Mouse (Mus musculus): ENCODE results near the gene Srd5a2.

The Srd5a2 gene

DNA sequence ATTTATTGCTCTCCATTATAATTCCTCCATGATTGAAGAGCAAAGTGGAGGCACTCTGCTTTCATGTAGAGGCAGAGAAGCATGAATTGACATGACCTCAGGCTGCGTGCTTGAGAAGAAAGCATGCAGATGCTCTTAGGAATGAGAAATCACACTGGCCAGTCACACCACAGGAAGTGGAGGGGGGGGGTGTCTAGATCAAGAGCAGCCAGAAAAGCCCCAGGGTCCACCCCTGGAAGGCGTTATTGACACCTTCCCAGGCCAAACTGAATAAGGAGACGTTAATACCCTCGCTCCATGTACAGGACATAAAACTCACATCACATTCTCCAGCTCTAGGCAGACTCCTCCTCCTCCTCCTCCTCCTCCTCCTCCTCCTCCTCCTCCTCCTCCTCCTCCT, 63.2 kb downstream of the Srd5a2 start:
- no peak for DNase-seq

DNA sequence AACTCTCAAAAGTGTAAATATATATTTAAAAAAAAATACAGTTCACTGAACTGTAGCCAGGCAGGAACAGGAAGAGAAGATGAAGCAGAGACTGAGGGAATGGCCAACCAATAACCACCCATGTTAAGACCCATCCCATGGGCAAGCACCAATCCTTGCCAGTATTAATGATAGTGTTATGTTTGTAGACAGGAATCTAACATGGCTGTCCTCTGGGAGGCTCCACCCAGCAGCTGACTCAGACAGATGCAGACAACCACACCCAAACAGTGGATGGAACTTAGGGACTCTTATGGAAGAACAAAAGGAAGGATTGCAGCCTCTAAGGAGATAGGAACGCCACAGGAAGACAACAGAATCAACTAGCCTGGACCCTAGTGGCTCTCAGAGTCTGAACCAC, 64.8 kb downstream of the Srd5a2 start:
- DNase-seq = no peak

DNA sequence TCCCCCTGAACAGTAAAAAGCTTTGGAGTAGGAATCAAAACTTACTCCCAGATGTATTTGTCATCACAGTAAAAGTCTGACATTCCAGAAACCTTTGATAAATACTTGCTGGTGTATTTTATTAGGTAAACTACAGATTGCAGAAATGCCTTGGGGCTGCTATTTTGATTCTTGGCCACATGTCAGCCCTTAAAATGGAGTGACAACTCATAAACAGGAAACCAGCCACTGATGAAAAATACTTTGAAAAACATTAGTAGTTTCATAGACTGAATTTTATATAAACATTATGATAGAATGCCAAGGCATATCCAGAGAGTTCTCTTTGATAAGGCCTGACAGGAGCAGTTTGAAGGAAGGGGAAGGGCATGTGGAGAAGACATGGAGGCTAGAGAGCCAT, 71.7 kb downstream of the Srd5a2 start:
- DNase-seq = no peak

- no peak for DNase-seq
Measured at GRCm38 (mm10) chr17:73972648-73973047, 75.1 kb downstream of the Srd5a2 start.

DNA sequence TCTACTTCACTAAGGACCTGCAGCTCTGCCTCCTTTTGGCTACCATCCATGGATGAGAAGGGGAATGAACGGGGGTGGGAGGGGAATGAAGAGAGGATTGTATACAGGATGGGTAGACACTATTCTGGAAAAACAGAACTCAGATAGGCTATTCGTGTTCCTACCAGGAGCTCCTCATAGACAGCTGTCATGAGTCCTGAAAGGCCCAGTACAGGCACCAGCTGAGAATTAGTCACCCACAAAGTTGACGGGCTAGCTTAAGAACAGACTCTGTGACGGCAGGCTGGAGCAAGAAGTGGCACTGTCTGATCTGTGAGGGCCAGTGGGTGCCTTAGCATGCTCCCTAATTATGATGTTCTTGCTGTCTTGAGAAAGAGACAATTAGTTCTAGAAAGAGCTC, 76.4 kb downstream of the Srd5a2 start:
- no peak for DNase-seq

- no peak for DNase-seq
Measured at GRCm38 (mm10) chr17:73970361-73971027, 77.2 kb downstream of the Srd5a2 start.
